Mouse (Mus musculus) midbrain, embryonic 12.5 days (tissue): ENCODE data around the gene Rgl3. TPM values are rescaled to one million over a fixed set of nuclear protein-coding genes. Genes with fewer than 3 reads are reported as not detected.

ENCODE experiments used
- ATAC-seq: fragments of 200-750 bp; cut with Nextera tagmentation; 2 replicates; pipeline ENCODE4 v1.8.0; 2017; ENCODE audit warnings: low read depth, moderate TSS enrichment, moderate library complexity; ENCODE audit not compliant: low FRiP score
- H3K27ac ChIP-seq: fragments of 300-500 bp; sonication (generic); replicated peaks from 2 replicates; pipeline ENCODE4 v1.5.1; 2016; ENCODE audit warnings: mild to moderate bottlenecking
- H3K27me3 ChIP-seq: fragments of 300-500 bp; sonication (generic); 2 replicates; pipeline ENCODE4 v1.6.1; 2016; ENCODE audit warnings: mild to moderate bottlenecking
- H3K36me3 ChIP-seq: fragments of 300-500 bp; sonication (generic); 2 replicates; pipeline ENCODE4 v1.6.1; 2016
- H3K4me1 ChIP-seq: fragments of 300-500 bp; sonication (generic); 2 replicates; pipeline ENCODE4 v1.6.1; 2016
- H3K4me2 ChIP-seq: fragments of 300-500 bp; sonication (generic); replicated peaks from 2 replicates; pipeline ENCODE4 v1.6.1; 2016; ENCODE audit warnings: mild to moderate bottlenecking, moderate library complexity
- H3K4me3 ChIP-seq: fragments of 300-500 bp; sonication (generic); 2 replicates; pipeline ENCODE4 v1.5.1; 2016; ENCODE audit warnings: mild to moderate bottlenecking
- H3K9ac ChIP-seq: fragments of 300-500 bp; sonication (generic); replicated peaks from 2 replicates; pipeline ENCODE4 v1.6.1; 2016; ENCODE audit warnings: mild to moderate bottlenecking, moderate library complexity
- H3K9me3 ChIP-seq: fragments of 300-500 bp; sonication (generic); 2 replicates; pipeline ENCODE4 v1.6.1; 2016; ENCODE audit warnings: mild to moderate bottlenecking
- WGBS: fragments of 180-500 bp; shearing (Covaris S2); methylation state at CpG from one replicate; pipeline ENCODE4 v1.1.7; 2016; 5-methylcytosine and 5-hydroxymethylcytosine counted together
- polyA plus RNA-seq: library from polyadenylated mRNA; unstranded; fragments of >200 nt; fragmentation: Nextera tagmentation; extraction: Ambion mirVana; gene quantifications from 2 replicates; pipeline ENCODE4 v1.2.1, GENCODE M21; 2016

Rgl3 gene
- polyA plus RNA-seq, 1 experiment from 2014 or later: 2.7 TPM

GRCm38 (mm10) chr9:22003163-22003554 lies 13.9 kb upstream of the Rgl3 start:
- Histone ChIP-seq H3K9ac (peak overlapping the region; percentile 73), H3K4me1 (peaks cover 37% of the 10 kb centered on the region), H3K27ac (peak overlapping the region; percentile 64), H3K9me3 (no peaks in the 10 kb centered on the region), H3K27me3 (no peaks in the 10 kb centered on the region), H3K4me2 (peak overlapping the region; percentile 80), H3K36me3 (peaks cover 42% of the 10 kb centered on the region), H3K4me3 (peak overlapping the region; percentile 64)
- under 1% methylated on average over 18 of the region's 18 CpGs for WGBS
- peak; percentile 8 for ATAC-seq

GRCm38 (mm10) chr9:22002194-22003162 lies 13.2 kb upstream of the Rgl3 start, which contains the start of the genes Ccdc151 and Prkcsh:
Gene Ccdc151, minus strand, starts transcription at chr9:22002634.
Gene Prkcsh, plus strand, starts transcription at chr9:22002806.
- 4% methylated on average over 57 of the region's 57 CpGs for WGBS
- H3K27me3 ChIP-seq: no peaks in the 10 kb centered on the region
- peaks cover 37% of the 10 kb centered on the region for H3K4me1 ChIP-seq
- peak within 1 kb of the TSS; percentile 64 for H3K4me3 ChIP-seq
- H3K9me3 ChIP-seq: no peaks in the 10 kb centered on the region
- H3K4me2 ChIP-seq: peak within 1 kb of the TSS; percentile 80
- H3K36me3 ChIP-seq: peaks cover 35% of the 10 kb centered on the region
- peak within 1 kb of the TSS; percentile 73 for H3K9ac ChIP-seq
- H3K27ac ChIP-seq: peak within 1 kb of the TSS; percentile 69
- ATAC-seq: peak; percentile 99

GRCm38 (mm10) chr9:22001633-22002032 lies 12.4 kb upstream of the Rgl3 start:
- Histone ChIP-seq H3K4me1 (peaks cover 37% of the 10 kb centered on the region), H3K27ac (peak overlapping the region; percentile 69; the same call in 1 of the 2 replicates), H3K4me3 (peak overlapping the region; percentile 64), H3K9ac (no peak overlapping the region), H3K36me3 (peaks cover 26% of the 10 kb centered on the region), H3K4me2 (peak overlapping the region; percentile 59), H3K27me3 (no peaks in the 10 kb centered on the region), H3K9me3 (no peaks in the 10 kb centered on the region)
- ATAC-seq: no peak
- 78% methylated on average over 4 of the region's 4 CpGs for WGBS

GRCm38 (mm10) chr9:22000296-22000695 lies 11.1 kb upstream of the Rgl3 start:
- Histone ChIP-seq H3K4me2 (no peak overlapping the region), H3K27me3 (no peaks in the 10 kb centered on the region), H3K4me1 (peaks cover 29% of the 10 kb centered on the region), H3K4me3 (no peak overlapping the region), H3K27ac (no peak overlapping the region), H3K36me3 (peaks cover 13% of the 10 kb centered on the region), H3K9me3 (no peaks in the 10 kb centered on the region), H3K9ac (no peak overlapping the region)
- ATAC-seq: no peak
- WGBS: 90% methylated on average over 6 of the region's 6 CpGs

GRCm38 (mm10) chr9:21996178-21996867 lies 7.1 kb upstream of the Rgl3 start:
- H3K27me3 ChIP-seq: peaks cover 22% of the 10 kb centered on the region
- H3K9ac ChIP-seq: no peak overlapping the region
- H3K4me3 ChIP-seq: no peak overlapping the region
- no peaks in the 10 kb centered on the region for H3K4me1 ChIP-seq
- H3K36me3 ChIP-seq: no peaks in the 10 kb centered on the region
- 89% methylated on average over 3 of the region's 3 CpGs for WGBS
- no peak overlapping the region for H3K4me2 ChIP-seq
- ATAC-seq: no peak
- no peaks in the 10 kb centered on the region for H3K9me3 ChIP-seq
- H3K27ac ChIP-seq: no peak overlapping the region

- H3K36me3 ChIP-seq: no peaks in the 10 kb centered on the region
- no peak overlapping the region for H3K4me2 ChIP-seq
- no peak overlapping the region for H3K27ac ChIP-seq
- H3K27me3 ChIP-seq: peaks cover 63% of the 10 kb centered on the region
- no peak overlapping the region for H3K4me3 ChIP-seq
- H3K4me1 ChIP-seq: peaks cover 24% of the 10 kb centered on the region
- H3K9me3 ChIP-seq: no peaks in the 10 kb centered on the region
- WGBS: 84% methylated on average over 4 of the region's 4 CpGs
- no peak for ATAC-seq
- H3K9ac ChIP-seq: no peak overlapping the region
These were observed 3.0 kb upstream of the Rgl3 start for GRCm38 (mm10) chr9:21992227-21992626.

- H3K27ac ChIP-seq: no peak overlapping the region
- under 1% methylated on average over 32 of the region's 32 CpGs for WGBS
- H3K4me1 ChIP-seq: peaks cover 24% of the 10 kb centered on the region
- H3K9me3 ChIP-seq: no peaks in the 10 kb centered on the region
- ATAC-seq: peak; percentile 38
- peak overlapping the region; percentile 41 for H3K4me3 ChIP-seq
- no peaks in the 10 kb centered on the region for H3K36me3 ChIP-seq
- peak overlapping the region; percentile 63 for H3K4me2 ChIP-seq
- peaks cover 87% of the 10 kb centered on the region for H3K27me3 ChIP-seq
- peak overlapping the region; percentile 49; the same call in 1 of the 2 replicates for H3K9ac ChIP-seq
These were observed 685 bp downstream of the Rgl3 start for GRCm38 (mm10) chr9:21988421-21989101.

- ATAC-seq: no peak
- peak overlapping the region; percentile 41 for H3K4me3 ChIP-seq
- no peak overlapping the region for H3K27ac ChIP-seq
- no peaks in the 10 kb centered on the region for H3K36me3 ChIP-seq
- peaks cover 79% of the 10 kb centered on the region for H3K27me3 ChIP-seq
- no peak overlapping the region for H3K9ac ChIP-seq
- 9% methylated on average over 36 of the region's 36 CpGs for WGBS
- peaks cover 24% of the 10 kb centered on the region for H3K4me1 ChIP-seq
- H3K9me3 ChIP-seq: no peaks in the 10 kb centered on the region
- peak overlapping the region; percentile 63 for H3K4me2 ChIP-seq
These were observed 1.5 kb downstream of the Rgl3 start for GRCm38 (mm10) chr9:21987592-21988342.

GRCm38 (mm10) chr9:21983911-21984310 lies 5.3 kb downstream of the Rgl3 start:
- H3K9ac ChIP-seq: no peak overlapping the region
- H3K4me1 ChIP-seq: peaks cover 13% of the 10 kb centered on the region
- no peak overlapping the region for H3K4me3 ChIP-seq
- no peak overlapping the region for H3K4me2 ChIP-seq
- no peak for ATAC-seq
- no peaks in the 10 kb centered on the region for H3K36me3 ChIP-seq
- H3K27ac ChIP-seq: no peak overlapping the region
- peaks cover 40% of the 10 kb centered on the region for H3K27me3 ChIP-seq
- no peaks in the 10 kb centered on the region for H3K9me3 ChIP-seq
- 2% methylated on average over 3 of the region's 3 CpGs for WGBS

GRCm38 (mm10) chr9:21978398-21979128 lies 10.7 kb downstream of the Rgl3 start:
- Histone ChIP-seq H3K27ac (no peak overlapping the region), H3K27me3 (no peaks in the 10 kb centered on the region), H3K9me3 (no peaks in the 10 kb centered on the region), H3K4me3 (no peak overlapping the region), H3K9ac (no peak overlapping the region), H3K4me1 (no peaks in the 10 kb centered on the region), H3K4me2 (no peak overlapping the region), H3K36me3 (no peaks in the 10 kb centered on the region)
- 92% methylated on average over 4 of the region's 4 CpGs for WGBS
- no peak for ATAC-seq

GRCm38 (mm10) chr9:21977972-21978371 lies 11.3 kb downstream of the Rgl3 start:
- WGBS: 23% methylated on average over 2 of the region's 2 CpGs
- H3K4me3 ChIP-seq: no peak overlapping the region

More at GRCm38 (mm10) chr9:21977972-21978371, 11.3 kb downstream of the Rgl3 start:
- ATAC-seq: no peak
- no peak overlapping the region for H3K4me2 ChIP-seq
- no peak overlapping the region for H3K9ac ChIP-seq
- no peaks in the 10 kb centered on the region for H3K9me3 ChIP-seq
- H3K36me3 ChIP-seq: no peaks in the 10 kb centered on the region
- H3K4me1 ChIP-seq: no peaks in the 10 kb centered on the region
- H3K27me3 ChIP-seq: no peaks in the 10 kb centered on the region
- no peak overlapping the region for H3K27ac ChIP-seq
